Mouse (Mus musculus) right cerebral cortex, postnatal 36 days (tissue): ENCODE data around the gene Rfx4.
A peak's percentile ranks its signal among the peaks of the same experiment; 100 is the strongest.

Source experiments
- DNase-seq, 2 experiments: peaks; one replicate each; pipeline ENCODE4 v3.0.0; 2022; ENCODE audit warnings: low spot score in 2 of 2, mixed read lengths in 1 of 2

Gene Rfx4

GRCm38 (mm10) chr10:84758483-84759431 is 2.9 kb downstream of the Rfx4 start:
- DNase-seq = no peak

GRCm38 (mm10) chr10:84759511-84760117 is 3.8 kb downstream of the Rfx4 start:
- no peak for DNase-seq

DNA sequence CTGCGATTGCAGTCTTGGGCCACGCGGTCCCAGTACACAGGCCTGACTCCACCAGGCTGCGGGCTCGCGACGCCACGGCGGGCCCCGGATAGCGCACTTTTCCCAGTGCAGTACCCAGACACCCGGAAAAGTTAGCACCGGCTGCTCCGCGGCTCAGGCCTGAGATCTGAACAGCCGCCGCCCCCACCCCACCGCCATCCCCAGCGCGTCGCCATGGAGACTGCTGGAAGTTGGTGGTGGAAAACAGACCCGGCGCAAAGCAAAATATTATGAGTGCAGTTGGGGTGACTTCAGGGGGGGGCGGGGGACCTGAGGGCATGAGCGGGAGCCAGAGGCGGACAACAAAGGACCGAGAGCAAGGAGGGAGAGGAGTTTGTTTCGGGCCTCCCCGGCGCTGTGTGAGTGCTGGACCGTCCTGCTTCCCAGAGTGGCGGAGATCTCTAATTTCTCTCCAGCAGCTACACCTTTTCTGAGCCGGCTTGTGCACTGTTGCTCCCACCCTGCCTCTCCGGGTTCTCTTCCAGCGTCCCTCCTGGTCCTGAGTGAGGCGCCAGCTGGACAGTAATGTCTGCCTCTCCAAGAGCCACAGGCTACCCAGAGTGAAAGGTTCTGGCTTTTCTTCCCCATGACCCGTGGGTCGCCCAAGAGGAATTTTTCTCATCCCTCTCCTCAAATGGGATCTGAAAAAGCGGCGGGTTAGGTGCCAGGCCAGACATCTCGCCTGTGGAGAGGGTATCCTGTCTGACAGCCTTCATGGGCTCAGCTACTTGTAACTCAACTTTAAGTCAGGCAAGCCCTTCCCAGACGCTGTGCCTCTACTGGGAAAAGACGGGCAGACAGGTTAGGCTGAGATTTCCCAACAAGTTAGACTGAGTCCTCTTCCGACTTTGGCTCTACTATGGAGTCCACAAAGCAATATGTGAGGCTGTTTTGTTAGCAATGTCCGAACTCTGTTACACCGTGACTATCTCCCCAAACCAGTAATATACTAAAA is 4.6 kb downstream of the Rfx4 start:
- no peak for DNase-seq

- no peak for DNase-seq
Measured at GRCm38 (mm10) chr10:84768766-84769165, 12.9 kb downstream of the Rfx4 start.

GRCm38 (mm10) chr10:84772380-84773130 is 16.7 kb downstream of the Rfx4 start:
- DNase-seq = peak; percentile 39 to 70

DNA sequence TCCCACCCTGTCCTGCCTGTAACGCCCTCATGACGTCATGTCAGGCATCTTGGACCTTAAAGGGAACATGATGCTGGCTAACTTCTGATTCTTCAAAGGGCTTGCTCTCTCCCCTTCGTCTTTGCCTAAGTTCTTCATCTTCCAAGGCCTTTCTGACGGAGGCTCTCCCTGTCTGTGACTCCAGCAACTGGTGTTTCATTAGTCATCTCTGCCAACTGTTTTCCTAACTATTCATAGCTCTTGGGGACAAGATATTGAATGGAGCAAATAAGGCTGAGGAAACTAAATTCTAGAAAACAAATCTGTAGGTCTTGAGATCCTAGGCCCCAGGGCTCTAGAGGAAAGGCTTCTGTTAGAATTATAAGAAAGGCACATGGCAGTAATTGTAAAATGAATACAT is 18.0 kb downstream of the Rfx4 start:
- DNase-seq = no peak

GRCm38 (mm10) chr10:84774573-84774972 is 18.7 kb downstream of the Rfx4 start:
- DNase-seq = no peak

- DNase-seq = no peak
Measured at GRCm38 (mm10) chr10:84777109-84777508, 21.2 kb downstream of the Rfx4 start.

GRCm38 (mm10) chr10:84777974-84778373 is 22.1 kb downstream of the Rfx4 start:
- no peak for DNase-seq

- DNase-seq = no peak
Measured at GRCm38 (mm10) chr10:84780828-84781227, 25.0 kb downstream of the Rfx4 start.

GRCm38 (mm10) chr10:84785339-84785738 is 29.5 kb downstream of the Rfx4 start:
- DNase-seq = no peak

DNA sequence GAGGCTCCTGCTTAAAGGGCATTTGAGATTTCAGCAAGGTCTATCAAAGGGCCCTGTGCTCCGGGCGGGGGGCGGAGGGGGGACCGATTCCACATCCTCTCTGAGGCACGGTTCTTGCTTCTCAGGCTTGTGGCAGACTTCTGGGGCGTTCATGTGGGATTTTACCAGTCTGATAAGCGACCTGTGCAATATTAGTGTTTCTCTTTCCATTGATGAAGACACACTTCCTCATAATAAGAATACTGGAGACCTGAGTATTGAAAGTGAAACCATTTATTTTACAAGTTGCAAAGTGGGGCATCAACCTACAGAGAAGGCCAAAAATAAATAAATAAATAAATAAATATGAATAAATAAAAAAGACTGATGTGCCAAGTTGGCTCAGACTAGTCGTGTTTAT is 34.5 kb downstream of the Rfx4 start:
- no peak for DNase-seq

- no peak for DNase-seq
Measured at GRCm38 (mm10) chr10:84791181-84791580, 35.3 kb downstream of the Rfx4 start.

DNA sequence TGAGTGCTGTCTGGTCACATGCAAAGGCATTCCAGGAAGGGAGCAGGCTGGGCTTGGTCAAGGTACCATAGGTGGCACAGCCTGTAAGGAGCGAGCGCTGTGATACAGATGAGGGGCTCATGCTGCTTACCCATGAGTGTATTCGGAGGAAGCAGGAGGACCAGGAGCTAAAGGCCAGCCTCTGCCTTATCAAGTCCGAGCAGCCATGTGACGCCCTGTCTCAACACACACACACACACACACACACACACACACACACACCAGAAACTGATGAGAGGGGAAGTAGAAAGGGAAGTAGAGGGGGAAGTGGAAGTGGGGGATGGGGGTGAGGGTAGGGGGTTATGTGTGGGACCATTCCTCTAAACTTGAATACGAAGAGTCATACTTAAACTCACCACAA is 45.7 kb downstream of the Rfx4 start:
- DNase-seq = no peak

GRCm38 (mm10) chr10:84803216-84803844 is 47.5 kb downstream of the Rfx4 start:
- DNase-seq = no peak

GRCm38 (mm10) chr10:84805576-84805975 is 49.7 kb downstream of the Rfx4 start:
- DNase-seq = no peak

DNA sequence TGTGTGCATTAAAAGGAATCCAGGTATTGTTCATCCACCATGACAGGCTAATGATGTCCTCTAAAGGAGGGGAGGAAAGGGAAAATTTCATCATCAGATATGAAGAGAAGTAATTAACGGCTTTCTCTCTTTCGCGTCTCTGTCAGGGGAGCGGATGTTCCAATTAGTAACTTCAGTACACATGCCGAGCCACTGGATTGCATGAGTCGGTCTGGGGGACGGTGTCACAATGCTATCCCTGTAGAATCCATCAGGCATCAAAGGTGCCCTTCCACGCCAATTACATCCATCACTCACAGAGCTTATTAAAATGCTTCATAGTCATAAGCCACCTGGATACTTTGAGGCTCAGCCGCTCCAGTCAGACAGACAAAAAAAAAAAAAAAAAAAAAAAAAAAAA is 51.3 kb downstream of the Rfx4 start:
- no peak for DNase-seq

GRCm38 (mm10) chr10:84810030-84810849 is 54.4 kb downstream of the Rfx4 start:
- no peak for DNase-seq

DNA sequence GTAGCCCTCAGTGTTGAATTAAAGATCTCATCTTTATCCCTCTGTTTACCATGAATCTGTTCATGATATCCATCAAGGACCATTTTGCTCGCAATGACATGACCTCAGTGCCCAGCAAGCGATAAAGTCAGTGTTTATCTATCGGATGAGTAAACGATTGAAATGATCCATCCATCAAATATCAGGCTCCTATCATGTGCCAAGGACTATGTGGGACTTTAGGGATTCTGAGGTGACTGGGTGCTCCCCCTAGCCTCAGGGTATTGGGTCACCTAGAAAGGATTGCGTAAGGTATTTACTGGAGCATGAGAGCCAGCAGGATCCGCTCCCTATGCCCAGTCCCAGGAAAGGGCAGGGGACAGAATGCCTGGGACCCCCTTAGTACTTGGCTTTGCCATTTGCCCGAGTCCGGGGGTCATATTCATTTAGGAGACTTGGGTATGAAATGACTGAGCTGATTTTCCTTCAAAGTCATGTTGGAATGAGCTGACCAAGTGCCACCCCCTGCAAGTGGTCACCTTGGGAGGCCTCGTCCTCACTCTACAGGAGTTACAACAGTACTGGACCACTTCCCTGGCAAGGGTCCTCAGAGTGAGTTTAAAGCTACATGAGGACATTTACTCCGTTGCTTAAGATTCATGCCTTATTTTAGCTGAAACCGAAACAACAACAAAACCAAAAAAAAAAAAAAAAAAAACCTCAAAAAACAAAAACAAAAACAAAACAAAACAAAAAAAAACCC is 55.5 kb downstream of the Rfx4 start:
- DNase-seq = no peak
